Mouse (Mus musculus): ENCODE results near the gene Pspc1.

DNA sequence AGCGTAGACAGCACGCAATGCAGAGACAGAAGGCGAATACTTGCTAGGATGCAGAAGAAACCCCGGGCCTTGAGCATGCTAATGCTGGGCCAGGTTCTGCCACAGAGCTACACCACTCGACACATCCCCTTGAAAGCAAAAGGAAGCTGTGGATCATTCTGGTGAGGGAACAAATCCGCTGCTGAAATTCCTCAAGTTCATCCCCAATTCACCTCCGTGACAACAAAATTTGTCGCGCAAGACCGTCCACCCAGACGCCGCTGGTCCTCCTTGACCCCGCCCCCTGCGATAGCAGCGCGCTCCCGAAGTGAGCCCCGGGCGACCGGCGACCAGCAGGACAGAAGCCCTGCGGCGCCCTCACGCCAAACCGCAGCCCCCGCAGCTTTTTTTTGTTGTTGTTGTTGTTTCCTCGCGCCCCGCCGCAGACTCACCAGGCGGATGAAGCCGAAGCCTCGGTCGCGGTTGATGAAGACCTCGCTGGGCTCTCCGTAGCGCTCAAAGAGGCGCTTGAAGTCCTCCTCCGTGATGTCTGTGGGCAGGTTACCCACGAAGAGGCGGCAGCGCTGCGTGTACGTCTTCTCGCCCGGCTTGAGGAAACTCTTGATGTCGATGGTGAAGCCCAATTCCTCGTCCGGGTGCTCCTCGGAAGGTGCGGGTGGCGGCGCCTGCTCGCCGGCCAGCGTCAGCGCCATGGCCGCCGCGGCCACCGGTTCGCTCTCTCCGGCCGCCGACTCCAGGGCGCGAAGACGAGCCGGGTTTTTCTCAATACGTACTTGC lies 568 bp downstream of the Pspc1 start:
- no peak for TF ChIP-seq POLR2A (IDR thresholded peaks at IDR 0.05; ENCODE audit: insufficient read depth, low read length)
- TF ChIP-seq CTCF (IDR thresholded peaks at IDR 0.05; ENCODE audit: low read depth, low read length), result no peak
